Mouse (Mus musculus): ENCODE data around the gene Atg4c.

Atg4c gene

GRCm38 (mm10) chr4:99193810-99194582, at the start of gene Atg4c:
TSS of gene Atg4c (plus strand) at chr4:99193934.
- DNase-seq (ENCODE audit: low read depth): peak; percentile 53

- DNase-seq (ENCODE audit: low read depth): no peak
These were observed 42.3 kb upstream of the Atg4c start for GRCm38 (mm10) chr4:99151434-99151833.

GRCm38 (mm10) chr4:99151885-99152558, 41.7 kb upstream of the Atg4c start:
- no peak for DNase-seq (ENCODE audit: low read depth)

GRCm38 (mm10) chr4:99156641-99157307, 37.0 kb upstream of the Atg4c start:
- DNase-seq (ENCODE audit: low read depth): no peak

- DNase-seq (ENCODE audit: low read depth): no peak
These were observed 35.2 kb upstream of the Atg4c start for GRCm38 (mm10) chr4:99158495-99158894.

- no peak for DNase-seq (ENCODE audit: low read depth)
These were observed 33.3 kb upstream of the Atg4c start for GRCm38 (mm10) chr4:99160414-99160813.

GRCm38 (mm10) chr4:99160899-99161298, 32.8 kb upstream of the Atg4c start:
- DNase-seq (ENCODE audit: low read depth): no peak

GRCm38 (mm10) chr4:99161457-99161971, 32.2 kb upstream of the Atg4c start:
- no peak for DNase-seq (ENCODE audit: low read depth)

- DNase-seq (ENCODE audit: low read depth): no peak
These were observed 30.7 kb upstream of the Atg4c start for GRCm38 (mm10) chr4:99163001-99163400.

GRCm38 (mm10) chr4:99163547-99163946, 30.2 kb upstream of the Atg4c start:
- no peak for DNase-seq (ENCODE audit: low read depth)

GRCm38 (mm10) chr4:99168869-99169268, 24.9 kb upstream of the Atg4c start:
- DNase-seq (ENCODE audit: low read depth): no peak

GRCm38 (mm10) chr4:99174265-99174664, 19.5 kb upstream of the Atg4c start:
- no peak for DNase-seq (ENCODE audit: low read depth)

GRCm38 (mm10) chr4:99176841-99177240, 16.9 kb upstream of the Atg4c start:
- no peak for DNase-seq (ENCODE audit: low read depth)

GRCm38 (mm10) chr4:99177255-99177654, 16.5 kb upstream of the Atg4c start:
- no peak for DNase-seq (ENCODE audit: low read depth)

- DNase-seq (ENCODE audit: low read depth): no peak
These were observed 14.9 kb upstream of the Atg4c start for GRCm38 (mm10) chr4:99178851-99179250.

- DNase-seq (ENCODE audit: low read depth): no peak
These were observed 14.2 kb upstream of the Atg4c start for GRCm38 (mm10) chr4:99179446-99180120.

GRCm38 (mm10) chr4:99180921-99181320, 12.8 kb upstream of the Atg4c start:
- no peak for DNase-seq (ENCODE audit: low read depth)

GRCm38 (mm10) chr4:99181739-99182419, 11.9 kb upstream of the Atg4c start:
- no peak for DNase-seq (ENCODE audit: low read depth)

- no peak for DNase-seq (ENCODE audit: low read depth)
These were observed 10.9 kb upstream of the Atg4c start for GRCm38 (mm10) chr4:99182660-99183431.

GRCm38 (mm10) chr4:99184678-99185077, 9.1 kb upstream of the Atg4c start:
- DNase-seq (ENCODE audit: low read depth): no peak

- DNase-seq (ENCODE audit: low read depth): no peak
These were observed 8.4 kb upstream of the Atg4c start for GRCm38 (mm10) chr4:99185305-99185704.
